Mouse (Mus musculus) retina, postnatal 1 day (tissue): Measurements from ENCODE around the gene 4931408C20Rik.
A peak's percentile ranks its signal among the peaks of the same experiment; 100 is the strongest.

Experiments used
- DNase-seq: peaks from one replicate; pipeline ENCODE4 v3.0.0-alpha.2; 2012

Gene 4931408C20Rik

GRCm38 (mm10) chr1:26686842-26687760, at the start of gene 4931408C20Rik:
Gene 4931408C20Rik (minus strand): TSS chr1:26687460.
- DNase-seq = peak; percentile 26

- DNase-seq = peak; percentile 27
These were observed 666 bp upstream of the 4931408C20Rik start for GRCm38 (mm10) chr1:26687926-26688325.

- peak; percentile 20 for DNase-seq
These were observed 1.1 kb downstream of the 4931408C20Rik start for GRCm38 (mm10) chr1:26685952-26686693.

- no peak for DNase-seq
These were observed 1.9 kb downstream of the 4931408C20Rik start for GRCm38 (mm10) chr1:26685383-26685782.

GRCm38 (mm10) chr1:26649704-26650388, 37.4 kb downstream of the 4931408C20Rik start:
- peak; percentile 3 for DNase-seq

- DNase-seq = peak; percentile 48
These were observed 51.2 kb downstream of the 4931408C20Rik start for GRCm38 (mm10) chr1:26636051-26636450.
